Mouse (Mus musculus) heart, embryonic 14.5 days (tissue): Measurements from ENCODE around the gene Zfp108. TPM values are rescaled to one million over a fixed set of nuclear protein-coding genes. Genes with fewer than 3 reads are reported as not detected.
"Not testable (repeated sequence)": the region's sequence is repeated elsewhere in the genome, so short reads cannot be mapped to it uniquely, and the experiment has no call there.

Experiments used
- ATAC-seq: fragments of 200-750 bp; cut with Nextera tagmentation; 2 replicates; pipeline ENCODE4 v1.8.0; 2017; ENCODE audit warnings: low read depth, moderate TSS enrichment; ENCODE audit not compliant: insufficient number of reproducible peaks, insufficient read depth, low FRiP score
- H3K27ac ChIP-seq, 2 experiments: fragments of 200-500 bp in 1 of 2; fragments of 300-500 bp in 1 of 2; sonication (generic) in 1 of 2; replicated peaks in 1 of 2; 2 replicates each; pipeline ENCODE4 v1.5.1; 2012 to 2014; ENCODE audit warnings: low read depth in 2 of 2, low read length in 2 of 2, control low read depth in 1 of 2, mild to moderate bottlenecking in 1 of 2, mixed read lengths in 1 of 2; ENCODE audit not compliant: control insufficient read depth in 1 of 2, insufficient read depth in 1 of 2
- H3K27me3 ChIP-seq: fragments of 300-500 bp; sonication (generic); 2 replicates; pipeline ENCODE4 v1.6.1; 2014; ENCODE audit warnings: mild to moderate bottlenecking, low read length, control low read depth; ENCODE audit not compliant: control insufficient read depth, insufficient read depth
- H3K36me3 ChIP-seq: fragments of 300-500 bp; sonication (generic); 2 replicates; pipeline ENCODE4 v1.6.1; 2014; ENCODE audit warnings: mild to moderate bottlenecking, control low read depth, low read length, mixed read lengths; ENCODE audit not compliant: control insufficient read depth, insufficient read depth
- H3K4me1 ChIP-seq, 2 experiments: fragments of 200-500 bp in 1 of 2; fragments of 300-500 bp in 1 of 2; sonication (generic) in 1 of 2; 2 replicates each; pipeline ENCODE4 v1.6.1; 2012 to 2014; ENCODE audit warnings: low read length in 2 of 2, control low read depth in 1 of 2, mixed read lengths in 1 of 2; ENCODE audit not compliant: control insufficient read depth in 2 of 2, insufficient read depth in 2 of 2
- H3K4me2 ChIP-seq: fragments of 300-500 bp; sonication (generic); 2 replicates; pipeline ENCODE4 v1.6.1; 2014; ENCODE audit warnings: mild to moderate bottlenecking, low read length
- H3K4me3 ChIP-seq, 2 experiments: fragments of 200-500 bp in 1 of 2; fragments of 300-500 bp in 1 of 2; sonication (generic) in 1 of 2; 2 replicates each; pipeline ENCODE4 v1.5.1; 2012 to 2014; ENCODE audit warnings: low read length in 2 of 2, mild to moderate bottlenecking in 2 of 2, control low read depth in 1 of 2, low read depth in 1 of 2, moderate library complexity in 1 of 2; ENCODE audit not compliant: control insufficient read depth in 1 of 2, insufficient read depth in 1 of 2
- H3K9ac ChIP-seq: fragments of 300-500 bp; sonication (generic); 2 replicates; pipeline ENCODE4 v1.6.1; 2014; ENCODE audit warnings: mild to moderate bottlenecking, low read length
- H3K9me3 ChIP-seq: fragments of 300-500 bp; sonication (generic); 2 replicates; pipeline ENCODE4 v1.6.1; 2016; ENCODE audit warnings: low read length, control low read depth; ENCODE audit not compliant: control insufficient read depth
- WGBS: fragments of 180-500 bp; shearing (Covaris S2); extraction: QIAGEN DNeasy Blood & Tissue Kit; methylation state at CpG from one replicate; pipeline ENCODE4 v1.1.7; 2014; 5-methylcytosine and 5-hydroxymethylcytosine counted together
- polyA plus RNA-seq: library from polyadenylated mRNA; unstranded; fragments of >200 nt; fragmentation: Nextera tagmentation; extraction: Ambion mirVana; gene quantifications from 2 replicates; pipeline ENCODE4 v1.2.1, GENCODE M21; 2014

The Zfp108 gene
- polyA plus RNA-seq, 1 experiment from 2014 or later, result 2.2 TPM

DNA sequence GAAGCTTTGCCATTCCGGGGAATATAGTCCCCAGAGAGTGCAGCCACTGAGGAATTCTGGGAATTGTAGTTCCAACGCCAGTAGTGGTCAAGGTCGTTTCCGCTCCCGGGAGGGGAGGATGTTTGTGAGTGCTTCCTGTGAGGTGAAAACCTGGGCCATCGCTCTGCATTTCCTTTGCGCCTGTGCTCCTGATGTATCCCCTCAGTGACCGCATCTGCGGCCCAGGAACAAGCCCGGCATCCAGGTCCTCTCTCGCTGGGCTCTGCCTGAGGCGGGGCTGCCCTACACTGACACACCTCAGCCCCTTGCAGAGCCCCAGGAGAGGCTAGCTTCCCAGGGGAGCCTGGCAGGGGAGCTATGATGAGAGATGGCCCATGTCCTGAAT is 15.7 kb downstream of the Zfp108 start, which contains the start of gene Zfp93:
Gene Zfp93 (plus strand): TSS at position 133 of the 385 bp plus-strand sequence.
- Histone ChIP-seq H3K4me2 (peak within 1 kb of the TSS; percentile 77), H3K4me3 (peak within 1 kb of the TSS; percentile 71 to 84), H3K27me3 (no peaks in the 10 kb centered on the region), H3K9me3 (0 out of 2 replicates have a peak, but pooled peaks cover 2% of the 10 kb centered on the region), H3K27ac (peak within 1 kb of the TSS; percentile 69 to 71), H3K4me1 (peaks cover 3 to 5% of the 10 kb centered on the region in 2 experiments; a peak in 3 of 4 replicates), H3K36me3 (peaks cover 19% of the 10 kb centered on the region), H3K9ac (peak within 1 kb of the TSS; percentile 81)
- peak; percentile 89 for ATAC-seq
- WGBS, result 0% methylated on average over 12 of the region's 12 CpGs

DNA sequence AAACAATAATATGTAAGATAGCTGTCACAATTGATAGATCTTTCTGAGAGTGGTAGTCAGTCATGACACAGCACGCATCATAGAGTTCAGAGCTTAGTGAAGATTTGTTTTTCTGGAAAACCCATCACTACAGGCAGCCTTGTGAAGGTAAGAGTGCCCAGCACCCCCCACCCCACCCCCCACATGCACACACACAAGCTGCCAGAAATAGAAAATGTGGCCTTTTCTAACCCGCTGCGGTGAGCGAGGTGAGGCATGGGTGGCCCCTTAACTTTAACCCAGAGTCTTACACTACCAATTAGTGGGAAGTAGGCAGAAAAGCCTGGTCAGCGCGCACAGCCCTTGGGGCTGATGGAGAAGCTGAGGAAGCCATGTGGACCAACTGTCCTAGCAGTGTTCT is 16.6 kb downstream of the Zfp108 start:
- H3K9me3 ChIP-seq, result 0 out of 2 replicates have a peak, but pooled peaks cover 2% of the 10 kb centered on the region
- 94% methylated on average over 6 of the region's 6 CpGs for WGBS
- H3K27ac ChIP-seq, result no peak overlapping the region
- H3K9ac ChIP-seq, result no peak overlapping the region
- peaks cover 23% of the 10 kb centered on the region for H3K36me3 ChIP-seq
- no peak for ATAC-seq
- H3K4me3 ChIP-seq, result no peak overlapping the region
- H3K4me1 ChIP-seq, result peaks cover 3 to 5% of the 10 kb centered on the region in 2 experiments; a peak in 3 of 4 replicates
- no peak overlapping the region for H3K4me2 ChIP-seq
- no peaks in the 10 kb centered on the region for H3K27me3 ChIP-seq

DNA sequence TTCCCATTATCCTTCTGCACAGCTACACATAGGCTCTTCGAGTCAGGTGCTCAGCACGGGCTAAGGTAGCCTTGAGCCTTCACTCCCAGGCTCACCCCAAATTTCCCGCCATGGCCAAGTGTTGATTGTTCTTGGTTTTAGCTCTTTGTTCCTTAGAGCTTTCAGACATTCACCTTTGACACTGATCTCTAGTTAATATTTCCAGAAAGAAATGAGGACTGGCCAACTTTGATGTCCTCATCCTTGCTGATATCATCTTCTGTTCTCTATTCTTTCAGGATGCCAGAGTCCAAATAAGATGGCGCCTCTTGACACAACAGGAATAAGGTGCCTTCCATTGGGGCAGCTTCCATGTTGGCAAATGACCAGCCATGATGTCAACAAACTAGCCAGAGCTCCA is 19.9 kb downstream of the Zfp108 start:
- H3K4me1 ChIP-seq, result peaks cover 3 to 5% of the 10 kb centered on the region in 2 experiments; a peak in 3 of 4 replicates
- 96% methylated on average over 4 of the region's 4 CpGs for WGBS
- no peak overlapping the region for H3K4me2 ChIP-seq
- H3K4me3 ChIP-seq, result no peak overlapping the region
- peaks cover 26% of the 10 kb centered on the region for H3K36me3 ChIP-seq
- ATAC-seq, result no peak
- no peak overlapping the region for H3K9ac ChIP-seq
- no peak overlapping the region for H3K27ac ChIP-seq
- H3K27me3 ChIP-seq, result no peaks in the 10 kb centered on the region
- H3K9me3 ChIP-seq, result no peaks in the 10 kb centered on the region

DNA sequence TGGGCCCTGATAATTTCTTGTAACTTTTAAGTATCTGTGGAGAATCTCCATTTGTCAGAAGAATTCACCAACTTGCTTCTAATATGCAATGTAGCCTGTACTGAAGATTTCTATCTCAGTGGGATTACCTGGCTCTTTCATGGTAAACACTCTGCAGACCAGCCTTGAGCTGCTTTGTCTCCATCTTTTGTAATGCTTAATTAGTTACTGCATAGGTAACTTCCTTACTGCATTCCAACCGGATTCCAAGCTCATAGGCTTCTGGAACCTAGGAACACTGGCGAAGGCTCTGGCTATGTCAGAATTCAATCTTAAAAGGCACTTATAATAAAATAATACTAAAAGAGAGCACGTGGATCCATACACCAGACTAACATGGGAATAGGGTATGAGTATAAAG is 24.2 kb downstream of the Zfp108 start:
- not testable (repeated sequence) for H3K9me3 ChIP-seq, H3K9ac ChIP-seq, H3K4me3 ChIP-seq, H3K27me3 ChIP-seq, H3K27ac ChIP-seq, H3K4me2 ChIP-seq, H3K4me1 ChIP-seq, ATAC-seq
- H3K36me3 ChIP-seq, result peaks cover 22% of the 10 kb centered on the region
- WGBS, result 85% methylated on average over 3 of the region's 3 CpGs

DNA sequence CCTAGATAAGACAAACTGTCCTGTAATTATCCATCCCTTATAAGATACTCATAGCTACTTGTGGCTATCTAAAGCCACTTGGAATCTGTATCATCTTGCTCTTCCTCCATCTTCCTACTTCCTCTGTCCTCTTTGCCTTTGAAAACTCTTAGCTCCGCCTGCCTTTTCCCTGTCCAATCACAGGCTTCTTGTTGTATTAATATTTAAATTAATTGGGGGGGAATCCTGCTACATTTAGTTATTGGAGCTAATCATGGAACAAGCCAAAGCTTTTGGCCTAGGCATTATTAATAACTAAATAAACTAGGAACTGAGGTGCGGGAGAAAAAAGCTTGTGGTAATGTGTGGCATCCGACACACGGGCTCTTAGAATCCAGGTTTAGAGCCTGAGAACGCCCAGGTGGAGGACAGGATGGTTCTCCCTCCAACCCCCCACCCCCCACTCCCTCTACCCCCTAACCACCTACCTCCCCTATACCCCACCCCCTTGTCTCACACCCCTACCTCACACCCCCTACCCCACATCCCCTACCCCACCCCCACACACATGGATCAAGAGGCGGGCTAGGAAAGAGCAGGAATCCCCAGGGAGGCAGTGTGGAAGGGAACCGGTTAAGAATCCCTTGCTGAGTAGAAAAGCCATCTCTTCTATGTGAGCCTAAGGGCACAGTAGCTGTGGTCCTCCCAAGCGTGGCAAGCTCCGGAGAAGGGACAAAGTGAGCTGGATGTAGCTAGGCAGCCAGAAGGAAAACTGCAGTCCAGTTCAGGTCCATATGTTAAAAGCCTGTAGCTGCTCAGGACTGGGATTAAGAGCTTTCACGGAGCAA is 25.6 kb downstream of the Zfp108 start:
- Histone ChIP-seq H3K27me3 (no peaks in the 10 kb centered on the region), H3K9me3 (0 out of 2 replicates have a peak, but pooled peaks cover 3% of the 10 kb centered on the region), H3K4me3 (no peak overlapping the region), H3K36me3 (peaks cover 8% of the 10 kb centered on the region), H3K4me1 (no peaks in the 10 kb centered on the region), H3K9ac (no peak overlapping the region), H3K27ac (no peak overlapping the region), H3K4me2 (no peak overlapping the region)
- 42% methylated on average over 10 of the region's 10 CpGs for WGBS
- ATAC-seq, result no peak

DNA sequence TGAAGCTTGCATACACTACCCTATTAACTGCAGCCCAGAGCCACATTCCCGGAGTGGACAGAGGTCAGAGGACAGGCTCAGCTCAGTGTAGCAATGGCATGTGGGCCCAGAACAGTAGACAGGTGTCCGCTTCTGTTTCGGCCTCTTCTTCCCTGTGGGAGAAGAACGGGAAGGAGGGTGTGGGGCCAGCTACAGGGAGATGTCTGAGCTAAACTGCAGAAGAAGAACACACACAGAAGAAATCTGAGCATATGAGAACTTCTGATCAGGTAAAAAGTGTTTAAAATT is 26.2 kb downstream of the Zfp108 start:
- ATAC-seq, result no peak
- H3K27me3 ChIP-seq, result no peaks in the 10 kb centered on the region
- peaks cover 4% of the 10 kb centered on the region; the same call in 1 of the 2 replicates for H3K36me3 ChIP-seq
- 46% methylated on average over 4 of the region's 4 CpGs for WGBS
- 0 out of 2 replicates have a peak, but pooled peaks cover 3% of the 10 kb centered on the region for H3K9me3 ChIP-seq
- no peak overlapping the region for H3K4me3 ChIP-seq
- no peak overlapping the region for H3K9ac ChIP-seq
- H3K4me2 ChIP-seq, result no peak overlapping the region
- no peaks in the 10 kb centered on the region for H3K4me1 ChIP-seq
- no peak overlapping the region for H3K27ac ChIP-seq

DNA sequence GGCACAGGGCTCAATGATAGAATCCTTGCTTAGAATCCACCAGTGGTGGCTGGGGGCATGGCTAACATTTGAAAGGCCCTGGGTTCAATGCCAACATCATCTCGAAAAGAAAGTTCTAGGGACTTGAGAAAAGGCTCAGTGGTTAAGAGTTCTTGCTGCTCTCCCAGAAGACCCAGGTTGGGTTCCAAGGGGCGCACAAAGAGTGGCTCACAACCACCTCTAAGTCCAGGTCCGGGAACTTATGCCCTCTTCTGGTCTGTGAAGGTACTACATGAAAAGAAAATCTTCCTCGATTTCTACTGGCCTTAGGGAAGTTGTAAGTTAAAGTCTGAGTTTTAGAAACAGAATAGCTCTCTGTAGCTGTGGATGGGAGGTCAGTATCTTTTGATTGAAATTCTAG is 31.5 kb downstream of the Zfp108 start:
- Histone ChIP-seq H3K4me1 (no peaks in the 10 kb centered on the region), H3K9me3 (0 out of 2 replicates have a peak, but pooled peaks cover 3% of the 10 kb centered on the region), H3K27me3 (no peaks in the 10 kb centered on the region), H3K36me3 (peaks cover 16% of the 10 kb centered on the region), H3K4me3 (no peak overlapping the region), H3K4me2 (no peak overlapping the region), H3K9ac (no peak overlapping the region), H3K27ac (no peak overlapping the region)
- no peak for ATAC-seq
- WGBS, result 54% methylated on average over 4 of the region's 4 CpGs
